Mouse (Mus musculus) limb, embryonic 14.5 days (tissue): ENCODE measurements around the gene Mmp17. TPM values are rescaled to one million over a fixed set of nuclear protein-coding genes. Genes with fewer than 3 reads are reported as not detected.

Experiments
- ATAC-seq: fragments of 200-750 bp; cut with Nextera tagmentation; 2 replicates; pipeline ENCODE4 v1.8.0; 2017; ENCODE audit warnings: low read depth, moderate number of reproducible peaks, moderate TSS enrichment; ENCODE audit not compliant: low FRiP score
- DNase-seq: peaks from one replicate; pipeline ENCODE4 v3.0.0-alpha.2; 2015; ENCODE audit warnings: low spot score
- H3K27ac ChIP-seq: fragments of 300-500 bp; sonication (generic); replicated peaks from 2 replicates; pipeline ENCODE4 v1.5.1; 2014; ENCODE audit warnings: low read depth, mild to moderate bottlenecking, low read length, moderate library complexity, mixed read lengths
- H3K27me3 ChIP-seq: fragments of 300-500 bp; sonication (generic); 2 replicates; pipeline ENCODE4 v1.6.1; 2014; ENCODE audit warnings: low read length, mixed read lengths; ENCODE audit not compliant: control insufficient read depth, insufficient read depth
- H3K36me3 ChIP-seq: fragments of 300-500 bp; sonication (generic); 2 replicates; pipeline ENCODE4 v1.6.1; 2014; ENCODE audit warnings: mild to moderate bottlenecking, low read length, moderate library complexity, mixed read lengths; ENCODE audit not compliant: control insufficient read depth, insufficient read depth
- H3K4me1 ChIP-seq: fragments of 300-500 bp; sonication (generic); 2 replicates; pipeline ENCODE4 v1.6.1; 2014; ENCODE audit warnings: antibody characterized with exemption, low read length, mixed read lengths; ENCODE audit not compliant: control insufficient read depth, insufficient read depth
- H3K4me2 ChIP-seq: fragments of 300-500 bp; sonication (generic); replicated peaks from 2 replicates; pipeline ENCODE4 v1.6.1; 2014; ENCODE audit warnings: low read depth, mild to moderate bottlenecking, low read length, moderate library complexity; ENCODE audit not compliant: severe bottlenecking
- H3K4me3 ChIP-seq: fragments of 300-500 bp; sonication (generic); replicated peaks from 2 replicates; pipeline ENCODE4 v1.5.1; 2014; ENCODE audit warnings: low read length
- H3K9ac ChIP-seq: fragments of 300-500 bp; sonication (generic); 2 replicates; pipeline ENCODE4 v1.6.1; 2014; ENCODE audit warnings: mild to moderate bottlenecking, low read depth, low read length, moderate library complexity; ENCODE audit not compliant: severe bottlenecking
- H3K9me3 ChIP-seq: fragments of 300-500 bp; sonication (generic); 2 replicates; pipeline ENCODE4 v1.6.1; 2016; ENCODE audit warnings: low read length; ENCODE audit not compliant: control insufficient read depth
- POLR2A ChIP-seq: fragments of 200-500 bp; IDR thresholded peaks from 2 replicates; pipeline ENCODE4 v1.8.0; 2012; ENCODE audit warnings: inconsistent platforms, mild to moderate bottlenecking, moderate library complexity, borderline replicate concordance; ENCODE audit not compliant: insufficient read depth, insufficient read length; ENCODE audit errors: extremely low read depth
- WGBS: fragments of 180-500 bp; shearing (Covaris S2); extraction: QIAGEN DNeasy Blood & Tissue Kit; methylation state at CpG from one replicate; pipeline ENCODE4 v1.1.7; 2014; 5-methylcytosine and 5-hydroxymethylcytosine counted together
- polyA plus RNA-seq, 2 experiments: library from polyadenylated mRNA; depleted of rRNA in 1 of 2; stranded (reverse) in 1 of 2; unstranded in 1 of 2; fragments of >200 nt; fragmentation: Nextera tagmentation in 1 of 2; extraction: Ambion mirVana in 1 of 2; gene quantifications; 2 replicates each; pipeline versions ENCODE4 v1.2.1 to v1.2.3; 2012 to 2014

Mmp17 gene
- polyA plus RNA-seq, 2 experiments, result 1.5 to 2.4 TPM

DNA sequence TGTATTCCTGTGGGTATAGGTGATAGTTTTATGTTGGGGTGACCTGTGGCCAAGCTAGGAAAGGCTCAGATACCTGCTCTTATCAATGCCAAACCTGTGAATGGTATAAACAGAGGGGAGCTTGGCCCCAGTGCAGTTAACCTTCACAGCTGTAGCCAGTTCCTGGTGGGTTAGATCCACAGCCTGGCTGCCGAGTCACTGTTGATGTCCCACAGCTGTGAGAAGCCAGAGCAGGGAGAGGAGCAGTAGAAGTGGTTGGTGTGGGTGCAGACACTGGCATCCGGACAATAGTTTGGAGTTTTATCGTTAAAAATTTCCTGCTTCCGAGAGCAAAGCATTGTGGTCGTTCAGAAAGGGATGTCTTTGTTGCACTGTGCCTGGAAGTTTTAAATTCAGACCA lies 25.4 kb upstream of the Mmp17 start:
- ATAC-seq (no peak), DNase-seq (no peak)
- Histone ChIP-seq H3K4me1 (no peaks in the 10 kb centered on the region), H3K4me3 (no peak overlapping the region), H3K4me2 (no peak overlapping the region), H3K27ac (no peak overlapping the region), H3K9me3 (no peaks in the 10 kb centered on the region), H3K9ac (no peak overlapping the region), H3K36me3 (peaks cover 89% of the 10 kb centered on the region), H3K27me3 (no peaks in the 10 kb centered on the region)
- TF ChIP-seq POLR2A, result no peak
- 85% methylated on average over 5 of the region's 5 CpGs for WGBS

DNA sequence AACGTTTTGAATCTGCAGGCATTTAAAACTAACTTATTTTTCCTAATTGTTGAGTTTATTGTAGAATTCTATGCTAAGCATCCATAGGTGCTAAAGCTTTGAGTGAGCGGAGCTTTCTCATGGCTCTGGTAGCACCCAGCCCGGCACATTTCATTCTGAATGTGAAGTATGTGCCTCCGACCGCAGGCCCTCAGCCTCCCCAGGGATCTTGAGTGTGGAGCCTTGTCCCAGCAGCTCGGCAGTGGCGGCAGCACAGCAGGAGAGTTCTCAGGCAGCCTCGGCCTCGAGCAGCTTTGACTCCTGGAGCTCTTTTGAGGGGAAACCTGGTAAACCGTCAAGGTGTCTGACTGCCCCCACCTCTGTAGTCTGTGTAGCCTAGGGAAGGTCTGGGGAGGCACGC lies 24.7 kb upstream of the Mmp17 start:
- Histone ChIP-seq H3K4me1 (no peaks in the 10 kb centered on the region), H3K36me3 (peaks cover 89% of the 10 kb centered on the region), H3K27me3 (no peaks in the 10 kb centered on the region), H3K27ac (no peak overlapping the region), H3K9ac (no peak overlapping the region), H3K4me2 (no peak overlapping the region), H3K4me3 (no peak overlapping the region), H3K9me3 (no peaks in the 10 kb centered on the region)
- TF ChIP-seq POLR2A, result no peak
- no peak for ATAC-seq
- no peak for DNase-seq
- 78% methylated on average over 11 of the region's 11 CpGs for WGBS

DNA sequence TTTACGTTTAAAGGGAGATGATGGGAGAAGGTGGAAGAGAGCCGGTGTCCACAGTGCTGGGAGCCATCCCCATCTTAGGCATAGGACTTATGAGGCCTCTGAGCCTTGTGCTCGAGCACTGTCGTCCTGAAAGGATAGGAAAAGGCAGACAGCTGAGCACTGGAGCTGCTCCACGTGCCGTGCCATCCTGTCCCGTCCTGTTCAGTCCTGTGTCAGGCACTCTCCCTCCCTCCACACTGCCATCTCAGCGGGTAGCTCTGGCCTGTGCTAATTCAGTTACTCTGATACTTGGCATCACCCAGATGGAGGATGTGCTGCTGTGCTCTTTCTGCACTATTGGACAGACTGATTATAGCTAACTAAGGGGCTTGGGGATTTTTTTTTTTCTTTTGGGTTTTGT lies 21.6 kb upstream of the Mmp17 start:
- H3K4me3 ChIP-seq, result no peak overlapping the region
- 91% methylated on average over 8 of the region's 8 CpGs for WGBS
- no peaks in the 10 kb centered on the region for H3K9me3 ChIP-seq
- H3K9ac ChIP-seq, result no peak overlapping the region
- no peaks in the 10 kb centered on the region for H3K4me1 ChIP-seq
- H3K36me3 ChIP-seq, result peaks cover 88% of the 10 kb centered on the region
- DNase-seq (no peak), ATAC-seq (no peak)
- TF ChIP-seq POLR2A, result no peak
- no peaks in the 10 kb centered on the region for H3K27me3 ChIP-seq
- no peak overlapping the region for H3K4me2 ChIP-seq
- no peak overlapping the region for H3K27ac ChIP-seq

DNA sequence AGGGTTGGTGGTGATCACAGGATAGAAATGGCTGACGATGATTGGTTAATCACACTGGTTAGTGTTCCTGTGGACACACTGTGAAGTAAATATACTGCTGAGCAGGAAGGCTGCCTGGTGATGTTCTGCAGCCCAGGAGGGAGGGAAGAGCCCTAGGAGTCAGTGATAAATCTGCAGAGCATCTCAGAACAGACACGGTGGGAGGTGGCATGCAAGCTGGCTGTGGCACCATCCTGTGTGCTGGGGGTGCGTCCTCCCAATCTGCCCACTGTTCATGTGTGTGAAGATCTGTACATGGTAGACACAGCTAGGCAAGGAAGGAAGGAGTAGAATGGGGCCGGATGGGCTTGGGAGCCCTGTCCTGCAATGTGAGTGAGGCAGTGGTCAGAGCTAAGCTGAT lies 15.4 kb upstream of the Mmp17 start:
- Histone ChIP-seq H3K27me3 (no peaks in the 10 kb centered on the region), H3K4me3 (no peak overlapping the region), H3K9ac (no peak overlapping the region), H3K27ac (no peak overlapping the region), H3K9me3 (no peaks in the 10 kb centered on the region), H3K4me1 (no peaks in the 10 kb centered on the region), H3K4me2 (no peak overlapping the region), H3K36me3 (peaks cover 87% of the 10 kb centered on the region)
- ATAC-seq (no peak), DNase-seq (no peak)
- WGBS, result 100% methylated on average over 4 of the region's 4 CpGs
- TF ChIP-seq POLR2A, result no peak

DNA sequence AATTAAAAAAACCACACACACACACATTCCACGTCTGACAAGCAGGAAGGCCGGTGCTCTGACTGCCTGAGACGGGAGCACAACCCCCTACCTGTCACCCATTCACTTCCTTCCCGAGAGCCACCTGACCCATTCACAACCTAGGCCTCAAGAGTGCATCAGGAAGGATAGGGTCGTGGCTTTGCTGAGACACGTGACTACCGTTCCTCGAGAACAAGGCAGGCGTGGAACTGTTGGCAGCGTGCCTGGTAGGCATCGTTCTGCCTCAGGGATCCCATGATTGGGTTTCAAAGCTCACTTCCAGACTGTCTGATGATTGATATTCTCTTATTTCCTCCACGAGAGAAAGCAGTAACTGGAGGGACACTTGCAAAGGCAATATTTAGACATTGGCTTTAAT lies 5.8 kb upstream of the Mmp17 start:
- no peak for DNase-seq
- Histone ChIP-seq H3K27ac (no peak overlapping the region), H3K4me2 (no peak overlapping the region), H3K4me3 (no peak overlapping the region), H3K9me3 (no peaks in the 10 kb centered on the region), H3K4me1 (no peaks in the 10 kb centered on the region), H3K9ac (no peak overlapping the region), H3K27me3 (peaks cover 13% of the 10 kb centered on the region), H3K36me3 (0 out of 2 replicates have a peak, but pooled peaks cover 5% of the 10 kb centered on the region)
- 50% methylated on average over 12 of the region's 12 CpGs for WGBS
- no peak for ATAC-seq
- no peak for TF ChIP-seq POLR2A

DNA sequence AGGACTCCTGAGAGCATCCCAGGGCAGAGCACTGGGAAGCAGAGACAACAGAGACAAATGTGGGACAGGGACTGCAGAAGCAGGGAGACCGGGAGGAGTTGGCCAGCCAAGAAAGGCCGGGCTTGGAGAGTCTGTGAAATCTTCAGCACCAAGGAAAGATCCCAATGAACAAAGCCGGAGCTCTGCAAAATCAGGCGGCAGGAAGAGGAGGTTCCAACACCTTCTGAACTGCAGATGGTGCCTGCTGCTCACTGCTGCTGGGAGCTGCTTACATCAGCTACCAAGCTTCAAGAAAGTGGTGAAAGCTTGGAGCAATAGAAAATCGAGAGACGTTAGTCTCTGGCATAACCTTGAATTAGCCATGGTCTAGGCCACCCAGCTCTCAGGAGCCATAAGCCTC lies 3.9 kb upstream of the Mmp17 start:
- Histone ChIP-seq H3K27me3 (peaks cover 23% of the 10 kb centered on the region), H3K4me3 (no peak overlapping the region), H3K4me1 (peaks cover 2% of the 10 kb centered on the region), H3K9ac (no peak overlapping the region), H3K4me2 (no peak overlapping the region), H3K27ac (no peak overlapping the region), H3K9me3 (no peaks in the 10 kb centered on the region), H3K36me3 (no peaks in the 10 kb centered on the region)
- 12% methylated on average over 6 of the region's 6 CpGs for WGBS
- no peak for DNase-seq
- no peak for ATAC-seq
- no peak for TF ChIP-seq POLR2A
